Mouse (Mus musculus) spleen, adult 18-20 months (tissue): ENCODE results near the gene Klra5.
"Not testable (repeated sequence)": the region's sequence is repeated elsewhere in the genome, so short reads cannot be mapped to it uniquely, and the experiment has no call there.

Experiments
- DNase-seq, 2 experiments: peaks; one replicate each; pipeline ENCODE4 v3.0.0; 2022; ENCODE audit warnings: mixed read lengths in 2 of 2

Gene Klra5

DNA sequence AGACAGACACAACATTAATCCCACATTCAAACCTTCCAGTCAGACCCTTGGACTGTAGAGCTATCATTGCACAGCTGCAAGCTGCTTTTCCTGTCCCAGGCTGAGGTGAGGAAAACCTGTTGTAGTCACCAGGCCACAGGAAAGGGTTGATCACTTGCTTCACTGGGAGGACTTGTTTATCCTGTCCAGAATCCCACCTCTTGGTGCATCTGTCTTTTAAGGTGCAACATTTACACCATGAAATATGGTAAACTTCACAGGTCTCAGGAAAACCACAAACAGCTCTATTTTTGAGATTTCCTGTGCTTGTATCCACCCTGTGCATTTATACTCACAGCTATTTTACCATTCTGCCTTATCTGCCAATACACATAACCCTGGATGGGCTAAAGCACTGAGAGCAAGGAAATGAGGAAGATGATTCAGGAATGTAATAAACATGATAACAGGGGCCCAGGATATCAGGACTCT is at the start of gene Klra5:
TSS of gene Klra5 (minus strand) at position 175 of the 471 bp plus-strand sequence.
- not testable (repeated sequence) for DNase-seq

DNA sequence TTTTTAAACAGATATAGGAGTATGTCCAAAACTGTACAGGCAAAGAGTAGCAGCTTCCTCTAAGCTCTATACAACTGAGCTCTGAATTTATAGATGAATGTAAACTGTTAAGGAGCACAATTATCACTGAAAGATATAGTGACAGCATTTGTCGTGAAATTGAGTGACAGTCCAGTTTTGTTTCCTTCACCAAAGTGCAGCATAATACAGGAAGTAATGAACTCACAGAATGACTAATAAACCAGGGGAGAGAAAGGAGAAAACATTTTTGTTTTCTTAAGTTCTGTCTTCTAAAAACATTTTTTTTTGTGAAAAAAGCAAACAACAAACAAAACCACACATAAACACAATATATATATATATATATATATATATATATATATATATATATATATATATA is 454 bp downstream of the Klra5 start:
- DNase-seq, result no peak

DNA sequence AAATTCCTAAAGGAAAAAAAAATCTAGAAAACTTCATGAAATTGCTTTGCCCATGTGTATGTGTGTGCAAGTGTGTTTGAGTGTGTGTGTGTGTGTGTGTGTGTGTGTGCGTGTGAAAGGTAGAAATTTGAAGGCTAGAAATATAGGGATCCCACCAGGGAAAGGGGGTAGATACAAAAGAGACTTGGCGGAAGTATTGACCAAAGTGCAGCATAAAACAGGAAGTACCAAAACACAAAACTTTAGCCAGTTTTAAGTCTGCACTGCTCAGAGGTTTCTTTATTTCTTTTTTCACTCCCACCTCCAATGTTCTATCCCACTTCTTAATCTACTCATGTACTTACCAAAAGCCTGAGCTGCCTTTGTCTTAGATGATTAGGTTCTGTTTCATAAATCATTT is 34.9 kb downstream of the Klra5 start:
- DNase-seq, result no peak

DNA sequence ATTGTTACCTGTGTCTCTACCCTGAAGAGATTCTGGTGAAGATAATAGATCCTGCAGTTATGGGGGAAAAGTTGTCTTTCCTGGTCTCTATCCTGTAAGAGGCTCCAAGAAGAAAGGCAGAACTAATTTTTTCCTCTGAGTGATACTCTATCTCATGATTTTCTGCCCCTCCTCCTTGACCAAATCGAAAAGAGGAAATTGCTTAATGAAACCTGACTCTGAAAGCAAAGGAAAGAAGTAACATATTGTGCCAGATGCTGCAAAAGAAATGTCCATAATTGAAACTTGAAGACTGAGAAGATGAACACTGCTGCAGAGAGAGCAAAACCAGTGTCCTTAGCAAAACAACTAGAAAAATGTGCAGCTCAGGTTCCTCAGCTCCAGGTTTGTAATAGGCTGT is 40.9 kb downstream of the Klra5 start, which contains the start of gene Klra17:
TSS of gene Klra17 (minus strand) at position 124 of the 400 bp plus-strand sequence.
- DNase-seq, result no peak

DNA sequence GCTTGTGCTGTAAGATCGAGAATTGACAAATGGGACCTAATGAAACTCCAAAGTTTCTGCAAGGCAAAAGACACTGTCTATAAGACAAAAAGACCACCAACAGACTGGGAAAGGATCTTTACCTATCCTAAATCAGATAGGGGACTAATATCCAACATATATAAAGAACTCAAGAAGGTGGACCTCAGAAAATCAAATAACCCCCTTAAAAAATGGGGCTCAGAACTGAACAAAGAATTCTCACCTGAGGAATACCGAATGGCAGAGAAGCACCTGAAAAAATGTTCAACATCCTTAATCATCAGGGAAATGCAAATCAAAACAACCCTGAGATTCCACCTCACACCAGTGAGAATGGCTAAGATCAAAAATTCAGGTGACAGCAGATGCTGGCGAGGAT is 55.1 kb downstream of the Klra5 start, which contains the start of gene Gm17631:
TSS of gene Gm17631 (plus strand) at position 301 of the 400 bp plus-strand sequence.
- not testable (repeated sequence) for DNase-seq
